Mouse (Mus musculus) intestine, embryonic 15.5 days (tissue): ENCODE measurements at regions not wholly inside any gene's neighbourhood (a gene's known extent, or its start where the extent isn't known, plus 50 kb on each side); places are given as distances from the start of the nearest gene placed in this dataset.
A peak's percentile ranks its signal among the peaks of the same experiment; 100 is the strongest.
"Not testable (repeated sequence)": the region's sequence is repeated elsewhere in the genome, so short reads cannot be mapped to it uniquely, and the experiment has no call there.

Experiments used
- ATAC-seq: fragments of 200-750 bp; cut with Nextera tagmentation; 2 replicates; pipeline ENCODE4 v1.8.0; 2017; ENCODE audit warnings: moderate TSS enrichment, moderate library complexity
- H3K27ac ChIP-seq: fragments of 300-500 bp; sonication (generic); 2 replicates; pipeline ENCODE4 v1.5.1; 2015; ENCODE audit warnings: mild to moderate bottlenecking, inconsistent platforms
- H3K27me3 ChIP-seq: fragments of 300-500 bp; sonication (generic); replicated peaks from 2 replicates; pipeline ENCODE4 v1.6.1; 2015; ENCODE audit warnings: inconsistent platforms
- H3K36me3 ChIP-seq: fragments of 300-500 bp; sonication (generic); 2 replicates; pipeline ENCODE4 v1.6.1; 2015; ENCODE audit warnings: inconsistent platforms
- H3K4me1 ChIP-seq: fragments of 300-500 bp; sonication (generic); replicated peaks from 2 replicates; pipeline ENCODE4 v1.6.1; 2015; ENCODE audit warnings: inconsistent platforms
- H3K4me2 ChIP-seq: fragments of 300-500 bp; sonication (generic); replicated peaks from 2 replicates; pipeline ENCODE4 v1.6.1; 2015; ENCODE audit warnings: mild to moderate bottlenecking, inconsistent platforms
- H3K4me3 ChIP-seq: fragments of 300-500 bp; sonication (generic); replicated peaks from 2 replicates; pipeline ENCODE4 v1.5.1; 2015; ENCODE audit warnings: inconsistent platforms
- H3K9ac ChIP-seq: fragments of 300-500 bp; sonication (generic); 2 replicates; pipeline ENCODE4 v1.6.1; 2015; ENCODE audit warnings: inconsistent platforms
- H3K9me3 ChIP-seq: fragments of 300-500 bp; sonication (generic); 2 replicates; pipeline ENCODE4 v1.6.1; 2016; ENCODE audit warnings: inconsistent platforms
- WGBS: fragments of 180-500 bp; shearing (Covaris S2); methylation state at CpG from one replicate; pipeline ENCODE4 v1.1.7; 2015; 5-methylcytosine and 5-hydroxymethylcytosine counted together

- Histone ChIP-seq H3K27me3 (no peaks in the 10 kb centered on the region), H3K9ac (no peak overlapping the region), H3K4me2 (no peak overlapping the region), H3K4me1 (no peaks in the 10 kb centered on the region), H3K4me3 (no peak overlapping the region), H3K36me3 (no peaks in the 10 kb centered on the region), H3K9me3 (no peaks in the 10 kb centered on the region), H3K27ac (no peak overlapping the region)
- WGBS = 88% methylated on average over 2 of the region's 2 CpGs
- ATAC-seq = no peak
These were observed 769.1 kb upstream of the 4930452B06Rik start for GRCm38 (mm10) chr14:9435136-9435535.

GRCm38 (mm10) chr14:9433081-9433590 lies 767.1 kb upstream of the 4930452B06Rik start:
- no peaks in the 10 kb centered on the region for H3K27me3 ChIP-seq
- H3K4me2 ChIP-seq = no peak overlapping the region
- 26% methylated on average over 1 of the region's 1 CpGs for WGBS
- no peak overlapping the region for H3K27ac ChIP-seq
- no peak overlapping the region for H3K9ac ChIP-seq
- H3K9me3 ChIP-seq = no peaks in the 10 kb centered on the region
- H3K4me1 ChIP-seq = no peaks in the 10 kb centered on the region
- no peak overlapping the region for H3K4me3 ChIP-seq
- no peaks in the 10 kb centered on the region for H3K36me3 ChIP-seq
- no peak for ATAC-seq

DNA sequence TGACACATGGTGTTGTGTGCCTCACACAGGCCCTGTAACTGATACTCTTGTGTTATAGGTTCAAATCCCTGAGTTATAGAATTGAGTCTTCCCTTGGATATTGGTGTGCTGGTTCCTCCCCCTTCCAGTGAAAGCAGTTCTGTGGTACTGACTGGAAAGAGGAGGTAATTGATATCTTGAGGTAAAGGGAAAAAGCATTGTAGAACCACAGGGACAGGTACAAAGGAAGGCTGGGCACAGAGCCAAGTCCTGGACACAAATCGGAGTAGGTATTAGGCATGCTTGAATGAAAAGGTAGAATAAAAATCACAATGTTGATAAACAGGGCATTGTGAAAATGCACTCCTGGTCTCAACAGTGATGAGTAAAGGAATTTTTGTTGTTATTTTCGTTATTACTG lies 765.8 kb upstream of the 4930452B06Rik start:
- Histone ChIP-seq H3K9ac (no peak overlapping the region), H3K4me3 (no peak overlapping the region), H3K9me3 (no peaks in the 10 kb centered on the region), H3K27me3 (no peaks in the 10 kb centered on the region), H3K36me3 (no peaks in the 10 kb centered on the region), H3K27ac (no peak overlapping the region), H3K4me2 (no peak overlapping the region), H3K4me1 (no peaks in the 10 kb centered on the region)
- 82% methylated on average over 2 of the region's 2 CpGs for WGBS
- ATAC-seq = no peak

GRCm38 (mm10) chr14:9411822-9412403 lies 745.9 kb upstream of the 4930452B06Rik start:
- Histone ChIP-seq H3K4me1 (no peaks in the 10 kb centered on the region), H3K9ac (no peak overlapping the region), H3K36me3 (no peaks in the 10 kb centered on the region), H3K27ac (no peak overlapping the region), H3K27me3 (no peaks in the 10 kb centered on the region), H3K4me3 (no peak overlapping the region), H3K9me3 (no peaks in the 10 kb centered on the region), H3K4me2 (no peak overlapping the region)
- ATAC-seq = no peak
- WGBS = 49% methylated on average over 4 of the region's 4 CpGs

GRCm38 (mm10) chr14:9403688-9404087 lies 737.6 kb upstream of the 4930452B06Rik start:
- H3K27me3 ChIP-seq = no peaks in the 10 kb centered on the region
- ATAC-seq = no peak
- no peaks in the 10 kb centered on the region for H3K4me1 ChIP-seq
- H3K4me3 ChIP-seq = no peak overlapping the region
- no peak overlapping the region for H3K9ac ChIP-seq
- H3K36me3 ChIP-seq = no peaks in the 10 kb centered on the region
- H3K9me3 ChIP-seq = no peaks in the 10 kb centered on the region
- no peak overlapping the region for H3K4me2 ChIP-seq
- WGBS = 80% methylated on average over 7 of the region's 7 CpGs
- no peak overlapping the region for H3K27ac ChIP-seq

DNA sequence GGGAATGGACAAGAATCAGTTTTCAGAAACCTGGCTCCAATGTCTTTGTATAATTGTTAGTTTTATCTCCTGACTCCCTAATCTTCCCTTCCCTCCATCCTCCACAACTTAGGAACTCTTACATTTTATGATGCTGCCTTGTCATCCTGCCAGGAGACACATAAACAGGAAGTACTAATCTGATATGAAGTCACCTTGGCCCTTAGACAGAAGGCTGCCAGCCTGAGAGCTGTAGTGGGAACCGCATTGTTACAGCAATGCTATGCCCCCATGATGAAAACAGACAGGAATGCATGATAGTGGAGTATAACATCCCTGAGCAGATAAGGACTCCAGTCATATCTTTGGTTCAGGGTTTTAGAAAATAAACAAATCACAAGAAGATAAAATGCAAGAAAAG lies 734.8 kb upstream of the 4930452B06Rik start:
- WGBS = 59% methylated on average over 1 of the region's 1 CpGs
- Histone ChIP-seq H3K36me3 (no peaks in the 10 kb centered on the region), H3K4me1 (no peaks in the 10 kb centered on the region), H3K9me3 (no peaks in the 10 kb centered on the region), H3K4me2 (no peak overlapping the region), H3K4me3 (no peak overlapping the region), H3K27me3 (no peaks in the 10 kb centered on the region), H3K9ac (no peak overlapping the region), H3K27ac (no peak overlapping the region)
- ATAC-seq = no peak

GRCm38 (mm10) chr14:9393271-9393771 lies 727.3 kb upstream of the 4930452B06Rik start:
- no peak overlapping the region for H3K4me2 ChIP-seq
- H3K27me3 ChIP-seq = no peaks in the 10 kb centered on the region
- 22% methylated on average over 4 of the region's 4 CpGs for WGBS
- H3K9ac ChIP-seq = no peak overlapping the region
- 0 out of 2 replicates have a peak, but pooled peaks have one; percentile 43 for ATAC-seq
- H3K9me3 ChIP-seq = no peaks in the 10 kb centered on the region
- no peaks in the 10 kb centered on the region for H3K4me1 ChIP-seq
- H3K36me3 ChIP-seq = no peaks in the 10 kb centered on the region
- H3K27ac ChIP-seq = no peak overlapping the region
- no peak overlapping the region for H3K4me3 ChIP-seq

GRCm38 (mm10) chr14:9389878-9390536 lies 724.0 kb upstream of the 4930452B06Rik start:
- not testable (repeated sequence) for H3K27ac ChIP-seq, ATAC-seq

GRCm38 (mm10) chr14:9389180-9389579 lies 723.1 kb upstream of the 4930452B06Rik start:
- 80% methylated on average over 7 of the region's 7 CpGs for WGBS
- no peak for ATAC-seq
- Histone ChIP-seq H3K9ac (no peak overlapping the region), H3K36me3 (no peaks in the 10 kb centered on the region), H3K4me1 (no peaks in the 10 kb centered on the region), H3K9me3 (no peaks in the 10 kb centered on the region), H3K27ac (no peak overlapping the region), H3K27me3 (no peaks in the 10 kb centered on the region), H3K4me2 (no peak overlapping the region), H3K4me3 (no peak overlapping the region)

More at GRCm38 (mm10) chr14:9389878-9390536, 724.0 kb upstream of the 4930452B06Rik start:
- H3K36me3 ChIP-seq, H3K9ac ChIP-seq, H3K27me3 ChIP-seq, H3K9me3 ChIP-seq, H3K4me2 ChIP-seq, H3K4me1 ChIP-seq, H3K4me3 ChIP-seq: not testable (repeated sequence)
- 95% methylated on average over 5 of the region's 5 CpGs for WGBS
